Mouse (Mus musculus): ENCODE results near the gene Bsdc1. TPM values are rescaled to one million over a fixed set of nuclear protein-coding genes. Genes with fewer than 3 reads are reported as not detected.
"Not testable (repeated sequence)": the region's sequence is repeated elsewhere in the genome, so short reads cannot be mapped to it uniquely, and the experiment has no call there.

The Bsdc1 gene
- polyA plus RNA-seq, 1 experiment from 2014 or later, result 34.8 TPM

DNA sequence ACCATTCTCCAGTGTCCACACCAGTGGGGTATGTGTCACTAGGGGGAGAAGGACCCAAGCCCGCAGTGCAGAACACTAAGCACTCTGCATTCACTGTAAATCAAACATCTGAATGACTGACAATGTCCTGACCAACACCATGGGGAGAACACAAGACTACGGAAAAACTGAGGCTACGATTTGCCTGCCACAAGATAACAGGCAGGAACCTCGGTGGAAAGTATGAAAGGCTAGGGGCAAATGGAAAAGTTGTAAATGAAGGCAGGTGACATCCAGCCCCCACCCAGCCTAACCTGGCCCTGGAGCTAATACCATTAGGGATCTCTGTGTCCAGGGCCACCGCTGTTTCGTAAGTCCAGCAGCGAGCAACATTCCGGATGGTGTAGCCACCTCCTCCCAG, 57.1 kb downstream of the Bsdc1 start:
- ATAC-seq (ENCODE audit: low read depth), result no peak
- no peak overlapping the region for H3K4me3 ChIP-seq
- H3K9me3 ChIP-seq, result no peaks in the 10 kb centered on the region
- H3K9ac ChIP-seq, result no peak overlapping the region
- H3K4me1 ChIP-seq (replicated peaks), result peaks cover 23% of the 10 kb centered on the region
- WGBS, result 88% methylated on average over 8 of the region's 8 CpGs
- no peak overlapping the region for H3K27ac ChIP-seq (replicated peaks)
- H3K36me3 ChIP-seq, result peaks cover 81% of the 10 kb centered on the region
- H3K27me3 ChIP-seq, result no peaks in the 10 kb centered on the region
- no peak overlapping the region for H3K4me2 ChIP-seq

DNA sequence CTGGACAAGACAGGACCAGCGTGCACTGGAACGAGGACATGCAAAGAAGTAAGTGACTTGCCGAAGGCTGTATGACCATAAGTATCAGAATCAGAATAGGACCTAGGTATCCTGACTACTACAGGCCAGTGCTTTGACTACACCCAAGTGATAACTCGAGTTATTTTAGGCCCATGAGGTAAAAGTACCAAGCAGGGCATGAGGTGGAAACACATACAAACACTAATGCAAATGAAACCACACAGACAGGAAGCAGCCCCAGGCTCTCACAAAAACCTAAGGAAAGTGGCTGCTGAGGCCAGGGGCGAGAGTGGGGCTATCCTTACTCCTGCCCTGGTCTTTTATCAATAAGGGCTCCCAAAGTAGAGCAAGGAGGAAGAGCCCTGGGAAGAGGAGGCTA, 64.0 kb downstream of the Bsdc1 start:
- H3K4me3 ChIP-seq, result no peak overlapping the region
- H3K9me3 ChIP-seq, result no peaks in the 10 kb centered on the region
- no peak overlapping the region for H3K4me2 ChIP-seq
- 90% methylated on average over 5 of the region's 5 CpGs for WGBS
- ATAC-seq (ENCODE audit: low read depth), result no peak
- H3K27me3 ChIP-seq, result no peaks in the 10 kb centered on the region
- H3K9ac ChIP-seq, result no peak overlapping the region
- H3K4me1 ChIP-seq (replicated peaks), result no peaks in the 10 kb centered on the region
- no peak overlapping the region for H3K27ac ChIP-seq (replicated peaks)
- peaks cover 91% of the 10 kb centered on the region for H3K36me3 ChIP-seq

DNA sequence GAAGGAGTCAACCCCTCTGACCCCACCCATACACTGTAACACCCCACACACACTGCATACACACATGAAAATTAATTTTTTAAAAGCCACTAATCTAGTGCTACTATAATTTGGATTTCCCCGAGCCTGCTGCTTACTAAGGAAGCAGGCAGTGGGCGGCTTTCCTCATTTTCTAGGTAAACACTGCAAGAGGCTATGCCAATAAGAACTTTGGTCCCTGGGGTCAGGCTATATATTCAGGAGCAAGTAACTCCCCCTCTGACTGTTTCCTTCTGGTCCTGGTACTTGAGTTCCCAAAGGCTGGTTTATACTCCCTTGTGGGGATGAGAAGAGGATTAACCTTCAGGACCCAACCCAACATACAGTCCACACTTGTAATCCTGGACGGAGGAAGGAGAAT, 64.5 kb downstream of the Bsdc1 start:
- Histone ChIP-seq H3K27me3 (no peaks in the 10 kb centered on the region), H3K4me2 (no peak overlapping the region), H3K27ac (replicated peaks) (no peak overlapping the region), H3K4me3 (no peak overlapping the region), H3K9me3 (no peaks in the 10 kb centered on the region), H3K4me1 (replicated peaks) (no peaks in the 10 kb centered on the region), H3K9ac (no peak overlapping the region), H3K36me3 (peaks cover 91% of the 10 kb centered on the region)
- WGBS, result 90% methylated on average over 3 of the region's 3 CpGs
- ATAC-seq (ENCODE audit: low read depth), result no peak

DNA sequence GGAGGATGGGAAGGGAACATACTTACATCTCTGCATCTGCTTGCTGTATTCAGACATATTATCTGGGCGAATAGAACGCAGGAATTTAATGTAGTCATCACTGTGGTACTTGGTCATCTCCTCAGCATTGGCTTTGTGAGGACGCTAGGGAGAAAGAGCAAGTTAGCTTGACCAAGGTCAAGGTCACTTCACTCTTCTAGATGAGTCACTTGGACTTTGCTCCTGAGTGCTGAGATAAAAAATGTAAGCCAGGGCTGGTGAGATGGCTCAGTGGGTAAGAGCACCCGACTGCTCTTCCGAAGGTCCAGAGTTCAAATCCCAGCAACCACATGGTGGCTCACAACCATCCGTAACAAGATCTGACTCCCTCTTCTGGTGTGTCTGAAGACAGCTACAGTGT, 67.5 kb downstream of the Bsdc1 start:
- 91% methylated on average over 5 of the region's 6 CpGs for WGBS
- H3K36me3 ChIP-seq, result peaks cover 84% of the 10 kb centered on the region

More for the DNA sequence above, 67.5 kb downstream of the Bsdc1 start:
- not testable (repeated sequence) for H3K9me3 ChIP-seq; H3K4me3 ChIP-seq; ATAC-seq (ENCODE audit: low read depth); H3K27me3 ChIP-seq; H3K4me2 ChIP-seq; H3K9ac ChIP-seq; H3K27ac ChIP-seq (replicated peaks); H3K4me1 ChIP-seq (replicated peaks)

Other genes with a start within 250 kb of the Bsdc1 start
- gene C77080, start 200.2 kb upstream of the Bsdc1 start, polyA plus RNA-seq (2015; fragmentation: Nextera tagmentation; extraction: Ambion mirVana), result 7.5 and 10.3 TPM in 2 replicates
- gene Sync, start 174.0 kb upstream of the Bsdc1 start, polyA plus RNA-seq (2015; fragmentation: Nextera tagmentation; extraction: Ambion mirVana), result 3.2 and 3.4 TPM in 2 replicates
- 344 and 395 TPM in 2 replicates for gene Rbbp4, start 126.2 kb upstream of the Bsdc1 start, polyA plus RNA-seq (2015; fragmentation: Nextera tagmentation; extraction: Ambion mirVana)
- 24.9 and 28.2 TPM in 2 replicates for gene Zbtb8os, start 125.9 kb upstream of the Bsdc1 start, polyA plus RNA-seq (2015; fragmentation: Nextera tagmentation; extraction: Ambion mirVana)
- 18.5 and 20.4 TPM in 2 replicates for gene Zbtb8a, start 83.5 kb upstream of the Bsdc1 start, polyA plus RNA-seq (2015; fragmentation: Nextera tagmentation; extraction: Ambion mirVana)
- 10.7 and 11.1 TPM in 2 replicates for gene Zbtb8b, start 20.7 kb upstream of the Bsdc1 start, polyA plus RNA-seq (2015; fragmentation: Nextera tagmentation; extraction: Ambion mirVana)
- not detected in 2 replicates for gene Tssk3, start 29.4 kb downstream of the Bsdc1 start, polyA plus RNA-seq (2015; fragmentation: Nextera tagmentation; extraction: Ambion mirVana)
- not detected in 2 replicates for gene Fam229a, start 29.6 kb downstream of the Bsdc1 start, polyA plus RNA-seq (2015; fragmentation: Nextera tagmentation; extraction: Ambion mirVana)
- gene Marcksl1, start 52.0 kb downstream of the Bsdc1 start, polyA plus RNA-seq (2015; fragmentation: Nextera tagmentation; extraction: Ambion mirVana), result 1,745 and 1,831 TPM in 2 replicates
- 116 and 120 TPM in 2 replicates for gene Hdac1, start 81.1 kb downstream of the Bsdc1 start, polyA plus RNA-seq (2015; fragmentation: Nextera tagmentation; extraction: Ambion mirVana)
- 8.7 and 11.6 TPM in 2 replicates for gene Lck, start 112.1 kb downstream of the Bsdc1 start, polyA plus RNA-seq (2015; fragmentation: Nextera tagmentation; extraction: Ambion mirVana)
- 0.73 and 1.5 TPM in 2 replicates for gene Fam167b, start 117.0 kb downstream of the Bsdc1 start, polyA plus RNA-seq (2015; fragmentation: Nextera tagmentation; extraction: Ambion mirVana)
- gene Eif3i, start 139.1 kb downstream of the Bsdc1 start, polyA plus RNA-seq (2015; fragmentation: Nextera tagmentation; extraction: Ambion mirVana), result 209 and 223 TPM in 2 replicates
- gene Tmem234, start 139.1 kb downstream of the Bsdc1 start, polyA plus RNA-seq (2015; fragmentation: Nextera tagmentation; extraction: Ambion mirVana), result 176 and 193 TPM in 2 replicates
- 2.8 and 3.5 TPM in 2 replicates for gene Dcdc2b, start 152.7 kb downstream of the Bsdc1 start, polyA plus RNA-seq (2015; fragmentation: Nextera tagmentation; extraction: Ambion mirVana)
- gene Iqcc, start 157.5 kb downstream of the Bsdc1 start, polyA plus RNA-seq (2015; fragmentation: Nextera tagmentation; extraction: Ambion mirVana), result 34.7 and 35.1 TPM in 2 replicates
- gene Ccdc28b, start 162.4 kb downstream of the Bsdc1 start, polyA plus RNA-seq (2015; fragmentation: Nextera tagmentation; extraction: Ambion mirVana), result 140 and 143 TPM in 2 replicates
- 47.6 and 55.2 TPM in 2 replicates for gene Txlna, start 179.5 kb downstream of the Bsdc1 start, polyA plus RNA-seq (2015; fragmentation: Nextera tagmentation; extraction: Ambion mirVana)
- 14.7 and 16.2 TPM in 2 replicates for gene Kpna6, start 211.2 kb downstream of the Bsdc1 start, polyA plus RNA-seq (2015; fragmentation: Nextera tagmentation; extraction: Ambion mirVana)
- 13.5 TPM in 2 replicates for gene Tmem39b, start 235.3 kb downstream of the Bsdc1 start, polyA plus RNA-seq (2015; fragmentation: Nextera tagmentation; extraction: Ambion mirVana)

All from neural tube, embryonic 13.5 days (tissue).